Mouse (Mus musculus) granulocyte monocyte progenitor cell, adult 5-6 weeks (primary cell): ENCODE measurements around the gene Cxcl17. TPM values are rescaled to one million over a fixed set of nuclear protein-coding genes. Genes with fewer than 3 reads are reported as not detected.
"Not testable (repeated sequence)": the region's sequence is repeated elsewhere in the genome, so short reads cannot be mapped to it uniquely, and the experiment has no call there.

Source experiments
- ATAC-seq: replicated peaks from 2 replicates; pipeline ENCODE4 v1.8.0; 2016; ENCODE audit warnings: mild to moderate bottlenecking, moderate TSS enrichment, inconsistent platforms; ENCODE audit not compliant: poor library complexity, severe bottlenecking
- total RNA-seq, 2 experiments: library from RNA; stranded (forward) in 1 of 2; stranded (reverse) in 1 of 2; fragments of 200-712, 200-1000 nt in 1 of 2; fragments of >200 nt in 1 of 2; fragmentation: Nextera tagmentation in 1 of 2; gene quantifications; 2 replicates each; pipeline ENCODE4 v1.2.3; 2014 to 2017

The Cxcl17 gene
- total RNA-seq, 2 experiments from 2014 or later, result not detected

DNA sequence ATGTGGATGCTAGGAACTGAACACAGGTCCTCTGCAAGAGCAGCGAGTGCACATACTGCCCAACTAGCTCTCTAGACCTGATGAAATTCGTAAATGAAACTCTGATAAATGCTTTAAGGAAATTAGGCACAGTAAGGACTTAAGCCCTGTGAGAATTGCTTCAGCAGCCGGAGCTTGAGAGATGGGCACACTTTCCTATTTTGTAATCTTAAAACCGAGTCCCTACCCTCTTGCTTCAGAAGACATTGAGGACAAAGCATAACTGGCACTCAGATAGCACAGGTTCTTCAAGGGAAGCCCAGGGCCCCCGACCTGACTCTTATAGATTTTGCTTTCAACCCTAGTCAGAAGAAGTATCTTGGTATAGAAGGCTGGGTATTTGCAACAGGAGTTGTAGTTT is 14.5 kb upstream of the Cxcl17 start:
- peak; percentile 86 for ATAC-seq

GRCm38 (mm10) chr7:25426380-25426779 is 13.7 kb upstream of the Cxcl17 start:
- ATAC-seq, result not testable (repeated sequence)

DNA sequence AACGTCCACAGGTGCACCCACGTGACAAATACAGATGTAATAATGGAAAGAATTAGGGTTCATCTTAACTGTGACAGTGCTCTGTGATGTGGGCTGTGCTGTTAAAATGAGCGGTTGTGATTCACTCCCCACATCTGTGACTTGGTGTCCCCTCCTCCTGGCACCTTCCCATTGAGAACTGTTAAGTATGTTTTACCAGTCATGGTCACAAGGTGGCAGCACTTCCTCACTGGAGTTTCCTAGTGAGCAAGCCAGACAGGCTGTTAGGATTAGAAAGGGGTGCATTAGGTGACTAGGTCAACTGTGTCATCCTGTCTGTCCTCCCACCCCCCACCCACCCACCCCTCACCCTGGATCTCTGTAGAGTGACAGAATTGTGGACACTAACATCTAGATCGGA is 11.7 kb upstream of the Cxcl17 start:
- peak; percentile 74 for ATAC-seq

DNA sequence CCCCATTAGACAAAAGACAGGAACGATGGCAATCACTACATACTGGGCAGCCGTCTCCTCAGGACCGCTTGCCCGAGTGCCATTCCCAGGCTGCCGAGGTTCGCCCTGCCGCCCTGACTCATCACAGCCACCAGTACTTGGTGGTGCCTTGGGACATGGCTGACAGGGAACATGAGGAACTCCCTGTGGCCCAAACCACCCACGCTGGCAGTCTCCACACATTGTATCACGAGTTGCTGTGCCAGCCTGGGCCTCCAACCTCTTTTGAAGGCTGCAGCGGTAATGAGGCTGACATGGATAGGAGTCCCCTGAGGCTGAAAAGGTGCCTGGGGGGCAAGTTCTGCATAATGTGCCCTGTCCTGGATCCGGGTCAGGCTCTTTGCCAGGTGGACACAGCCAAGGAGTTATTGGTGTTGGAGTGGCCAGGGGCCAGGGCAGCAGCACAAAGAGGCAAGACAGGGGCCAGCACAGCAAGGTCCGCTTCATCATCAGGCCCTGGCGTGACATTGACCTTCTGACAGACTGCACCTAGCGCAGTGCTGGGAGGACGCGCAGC is 9.7 kb upstream of the Cxcl17 start:
- ATAC-seq, result no peak

DNA sequence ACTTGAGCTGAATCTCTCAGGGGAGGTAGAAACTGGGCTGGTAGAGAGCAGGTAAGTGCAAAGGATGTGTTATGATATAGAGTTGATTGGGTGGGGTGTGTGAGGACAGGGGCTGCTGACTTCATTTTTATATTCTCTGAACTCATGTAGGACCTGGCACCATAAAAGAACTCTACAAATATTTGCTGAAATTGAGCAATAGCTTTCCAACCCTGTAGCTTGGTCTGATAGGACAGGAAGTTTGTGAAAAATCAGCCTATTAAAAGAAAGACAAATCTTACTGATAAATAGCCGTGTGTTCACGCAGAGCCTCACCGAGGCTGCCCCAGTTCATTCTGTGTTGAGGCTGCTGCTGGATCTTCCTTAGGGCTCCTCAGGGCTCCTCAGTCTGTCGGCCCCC is 7.3 kb upstream of the Cxcl17 start:
- no peak for ATAC-seq

GRCm38 (mm10) chr7:25419536-25419935 is 6.8 kb upstream of the Cxcl17 start:
- ATAC-seq, result no peak

GRCm38 (mm10) chr7:25417597-25417996 is 4.9 kb upstream of the Cxcl17 start:
- ATAC-seq, result no peak

DNA sequence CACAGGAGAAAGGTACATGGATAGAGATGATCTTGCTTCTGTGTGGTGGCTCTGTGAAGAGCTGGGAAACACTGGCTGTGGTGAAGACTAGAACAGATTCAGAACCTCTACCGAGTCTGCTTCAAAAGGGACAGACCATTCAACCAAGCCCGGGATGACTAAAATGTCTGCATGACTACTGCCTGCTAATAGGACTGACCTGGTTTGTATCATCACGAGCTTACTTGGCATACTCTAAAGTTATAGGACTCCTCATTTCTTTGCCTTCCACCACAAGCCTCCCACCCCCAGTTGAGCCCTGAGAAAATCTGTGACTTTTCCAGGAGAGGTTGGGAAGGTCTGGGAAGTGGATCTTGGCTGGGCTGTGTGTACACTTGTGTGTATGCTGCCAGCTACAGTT is 825 bp downstream of the Cxcl17 start:
- ATAC-seq, result no peak

GRCm38 (mm10) chr7:25410969-25411615 is 1.6 kb downstream of the Cxcl17 start:
- ATAC-seq, result no peak

DNA sequence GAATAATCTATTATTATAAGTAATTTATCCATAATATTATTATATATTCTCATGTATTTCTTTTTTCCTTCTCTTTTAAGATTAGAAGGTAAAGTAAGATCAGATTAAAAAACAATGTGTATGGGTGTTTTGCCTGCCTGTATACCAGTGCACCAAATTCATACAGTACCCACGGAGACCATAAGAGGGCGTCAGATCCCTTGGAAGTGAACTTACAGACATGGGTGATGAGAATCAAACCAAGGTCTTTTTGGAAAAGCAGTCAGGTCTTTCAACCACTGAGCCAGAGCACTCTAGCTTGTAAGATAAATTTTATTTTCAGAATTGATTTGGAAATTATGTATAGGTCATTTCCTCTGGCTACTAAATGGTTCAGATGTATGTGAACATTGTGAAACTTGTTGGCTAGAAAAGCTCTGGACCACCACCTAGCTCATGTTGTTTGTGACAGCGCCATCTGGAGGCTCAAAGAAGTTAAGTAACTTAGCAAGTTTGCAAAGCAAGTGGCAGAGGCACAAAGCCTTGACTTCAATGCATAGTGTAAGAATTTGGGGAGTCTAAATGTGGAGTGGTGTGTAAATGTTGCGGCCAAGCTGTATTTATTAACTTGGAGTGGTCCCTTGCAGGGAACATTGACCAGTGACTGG is 3.4 kb downstream of the Cxcl17 start:
- peak; percentile 84 for ATAC-seq

- ATAC-seq, result peak; percentile 68
Measured at GRCm38 (mm10) chr7:25406468-25406867, 6.2 kb downstream of the Cxcl17 start.

- ATAC-seq, result peak; percentile 50
Measured at GRCm38 (mm10) chr7:25402671-25403101, 10.0 kb downstream of the Cxcl17 start.

DNA sequence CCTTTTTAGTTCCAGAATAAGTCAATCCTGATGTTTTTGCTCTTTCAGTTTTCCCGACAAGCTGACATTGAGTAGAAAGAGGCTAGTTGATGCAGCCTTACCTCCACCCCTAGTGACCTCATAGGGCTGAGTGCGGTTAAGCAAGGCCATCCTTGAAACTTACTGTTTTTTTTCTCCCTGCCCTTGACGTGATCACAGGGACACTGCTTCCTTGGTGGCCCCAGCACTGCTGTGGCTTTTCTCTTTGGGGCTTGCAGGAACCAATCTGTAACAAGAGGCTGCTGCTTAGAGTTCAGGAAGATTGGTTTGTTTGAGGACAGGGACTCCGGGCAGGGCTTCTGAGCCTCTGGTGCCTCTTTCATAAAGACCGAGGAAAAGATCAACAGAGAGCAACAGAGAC is 10.7 kb downstream of the Cxcl17 start:
- no peak for ATAC-seq

- no peak for ATAC-seq
Measured at GRCm38 (mm10) chr7:25401551-25401950, 11.1 kb downstream of the Cxcl17 start.

DNA sequence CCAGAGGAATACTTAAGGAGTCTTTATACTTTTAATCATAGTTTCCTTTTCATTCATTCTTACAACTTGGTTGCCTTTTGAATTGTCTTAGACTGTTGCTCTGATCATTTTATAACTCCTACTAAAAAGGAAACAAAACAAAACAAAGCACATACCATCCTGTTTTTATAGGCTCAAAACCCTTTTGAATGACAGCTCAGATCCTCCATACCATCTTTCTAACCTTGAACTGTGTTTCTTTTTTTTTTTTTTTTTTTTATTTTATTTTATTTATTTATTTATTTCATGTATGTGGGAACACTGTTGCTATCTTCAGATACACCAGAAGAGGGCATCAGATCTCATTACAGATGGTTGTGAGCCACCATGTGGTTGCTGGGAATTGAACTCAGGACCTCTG is 13.7 kb downstream of the Cxcl17 start:
- not testable (repeated sequence) for ATAC-seq

GRCm38 (mm10) chr7:25398610-25399009 is 14.1 kb downstream of the Cxcl17 start, which contains the start of gene Lipe:
TSS of gene Lipe (minus strand) at chr7:25398710.
- ATAC-seq, result no peak

DNA sequence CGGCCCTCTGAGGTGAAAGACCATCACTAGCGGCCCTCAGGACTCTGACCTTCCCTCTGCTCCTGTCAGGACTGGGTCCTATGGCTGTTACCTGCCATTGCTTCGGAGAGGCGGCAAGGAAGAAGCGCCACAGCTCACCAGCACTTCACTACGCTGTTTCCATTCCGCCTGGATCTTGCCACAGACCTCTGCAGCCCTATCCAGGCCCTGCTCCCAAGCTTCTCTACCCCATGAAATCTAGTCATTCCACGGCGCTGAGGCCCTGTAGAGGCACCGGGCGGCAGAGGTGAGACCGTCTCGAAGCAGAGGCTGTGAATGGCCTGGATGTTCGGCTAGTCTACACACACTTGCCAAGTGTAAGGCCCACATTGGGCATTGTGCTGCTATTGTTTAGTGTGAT is 16.1 kb downstream of the Cxcl17 start:
- ATAC-seq, result no peak

DNA sequence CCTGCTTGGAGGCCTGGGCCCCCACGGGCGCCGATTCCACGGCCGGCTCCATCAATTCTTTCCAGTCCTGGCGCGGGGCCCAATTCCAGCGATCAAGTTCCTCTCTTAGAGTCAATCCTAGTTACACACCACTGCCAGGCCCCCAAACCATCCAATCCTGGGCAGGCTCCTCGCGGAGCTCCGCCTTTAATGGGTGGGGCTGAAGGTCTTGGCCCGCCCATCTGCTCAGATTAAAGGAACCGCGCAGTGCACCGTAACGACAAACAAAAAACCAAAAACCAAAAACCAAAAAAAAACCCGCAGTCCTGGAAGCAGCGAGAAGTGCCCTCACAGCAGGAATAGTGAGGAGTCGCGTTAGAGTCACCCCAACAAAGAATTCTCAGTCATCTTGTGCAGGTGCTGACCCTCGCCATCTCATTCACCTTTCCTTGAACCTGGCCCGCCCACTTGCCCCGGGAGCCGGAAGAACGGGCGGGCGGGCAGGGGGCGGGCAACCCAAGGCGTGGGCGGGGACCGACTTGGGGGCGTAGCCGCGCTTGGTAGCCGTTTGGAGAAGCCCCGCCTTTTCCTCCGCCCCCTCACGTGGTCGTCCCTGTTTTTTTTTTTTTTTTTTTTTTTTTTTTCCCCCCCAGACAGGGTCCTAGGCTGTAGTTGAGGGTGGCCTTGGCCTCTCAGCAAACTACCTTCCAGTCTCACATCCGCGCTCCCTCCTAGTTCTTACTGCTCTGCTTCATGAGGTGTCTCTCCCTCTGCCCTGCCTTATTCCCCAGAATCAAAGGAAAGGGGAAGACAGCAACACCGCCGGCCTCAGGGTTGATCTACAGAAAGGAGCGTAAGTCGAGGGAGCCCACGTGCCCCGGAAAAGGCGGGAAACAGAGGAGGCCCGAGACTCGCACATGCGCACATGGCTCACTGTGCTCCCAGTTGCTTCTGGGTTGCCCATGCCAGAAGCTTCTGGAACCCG is 16.8 kb downstream of the Cxcl17 start:
- peak; percentile 87 for ATAC-seq

- peak; percentile 63 for ATAC-seq
Measured at GRCm38 (mm10) chr7:25395186-25395557, 17.5 kb downstream of the Cxcl17 start.

GRCm38 (mm10) chr7:25394754-25395153 is 17.9 kb downstream of the Cxcl17 start:
- ATAC-seq, result no peak
